Mouse (Mus musculus) C2C12 (cell line): ENCODE measurements around the gene Rap1b.

ENCODE experiments used
- CEBPB ChIP-seq: IDR thresholded peaks from one replicate; pipeline ENCODE4 v1.6.1; 2011; ENCODE audit warnings: low read depth, mild to moderate bottlenecking, control low read depth, moderate library complexity
- CTCF ChIP-seq: IDR thresholded peaks from one replicate; pipeline ENCODE4 v1.5.1; 2011; ENCODE audit not compliant: control insufficient read depth, insufficient read depth, insufficient read length
- MAX ChIP-seq: IDR thresholded peaks from one replicate; pipeline ENCODE4 v1.6.1; 2011; ENCODE audit warnings: mild to moderate bottlenecking, control low read depth
- MYOD1 ChIP-seq: IDR thresholded peaks from one replicate; pipeline ENCODE4 v1.6.1; 2011; ENCODE audit warnings: low read depth; ENCODE audit not compliant: control insufficient read depth, insufficient read length
- MYOG ChIP-seq: IDR thresholded peaks from one replicate; pipeline ENCODE4 v1.6.1; 2011; ENCODE audit not compliant: control insufficient read depth, insufficient read length; ENCODE audit errors: extremely low read depth
- USF1 ChIP-seq: IDR thresholded peaks from one replicate; pipeline ENCODE4 v1.6.1; 2011; ENCODE audit warnings: low read depth, mild to moderate bottlenecking, control low read depth, moderate library complexity

DNA sequence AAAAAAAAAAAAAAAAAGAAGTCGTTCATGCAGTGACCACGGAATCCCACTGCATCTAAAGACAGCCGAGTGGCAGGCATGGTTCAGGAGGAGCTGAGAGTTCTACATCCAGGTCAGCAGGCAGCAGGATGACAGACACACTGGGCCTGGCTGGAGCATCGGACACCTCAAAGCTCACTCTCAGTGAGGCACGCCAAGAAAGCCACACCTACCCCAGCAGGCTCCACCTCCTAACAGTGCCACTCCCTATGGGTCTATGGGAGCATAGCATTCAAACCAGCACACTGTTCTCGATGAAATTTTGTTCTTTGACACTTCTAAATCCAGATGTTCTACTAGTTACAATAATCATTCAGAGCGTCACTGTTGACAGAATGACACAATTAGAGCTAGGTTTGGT is 48.2 kb downstream of the Rap1b start:
- no peak for TF ChIP-seq CTCF
- no peak for TF ChIP-seq CEBPB
- TF ChIP-seq MYOD1, result no peak
- TF ChIP-seq MAX, result no peak
- TF ChIP-seq MYOG, result no peak
- TF ChIP-seq USF1, result no peak
